Mouse (Mus musculus): ENCODE data around the gene Fam151b. TPM values are rescaled to one million over a fixed set of nuclear protein-coding genes. Genes with fewer than 3 reads are reported as not detected.

The Fam151b gene
- polyA plus RNA-seq, 2 experiments, result 0.43 to 4.2 TPM

- Histone ChIP-seq H3K27ac (replicated peaks; ENCODE audit: low read depth, low read length) (no peak overlapping the region), H3K4me2 (replicated peaks; ENCODE audit: low read depth, low read length, severe bottlenecking) (no peak overlapping the region), H3K9me3 (ENCODE audit: control insufficient read depth, low read length) (no peaks in the 10 kb centered on the region), H3K9ac (ENCODE audit: low read depth, low read length, severe bottlenecking) (no peak overlapping the region), H3K4me3 (replicated peaks; ENCODE audit: low read length) (no peak overlapping the region), H3K36me3 (ENCODE audit: control insufficient read depth, insufficient read depth, low read length) (0 out of 2 replicates have a peak, but pooled peaks cover 2% of the 10 kb centered on the region), H3K4me1 (ENCODE audit: control insufficient read depth, insufficient read depth, low read length) (no peaks in the 10 kb centered on the region), H3K27me3 (ENCODE audit: control insufficient read depth, insufficient read depth, low read length) (no peaks in the 10 kb centered on the region)
- no peak for ATAC-seq (ENCODE audit: low FRiP score, low read depth)
- 68% methylated on average over 2 of the region's 2 CpGs for WGBS
- no peak for DNase-seq (ENCODE audit: low spot score)
- no peak for TF ChIP-seq POLR2A (IDR thresholded peaks at IDR 0.05; ENCODE audit: borderline replicate concordance, extremely low read depth, insufficient read depth, insufficient read length)
Measured at GRCm38 (mm10) chr13:92470151-92470550, 13.7 kb downstream of the Fam151b start.

GRCm38 (mm10) chr13:92469381-92469780, 14.4 kb downstream of the Fam151b start:
- H3K4me3 ChIP-seq (replicated peaks; ENCODE audit: low read length), result no peak overlapping the region
- no peaks in the 10 kb centered on the region for H3K27me3 ChIP-seq (ENCODE audit: control insufficient read depth, insufficient read depth, low read length)
- 76% methylated on average over 2 of the region's 2 CpGs for WGBS

GRCm38 (mm10) chr13:92467891-92468290, 15.9 kb downstream of the Fam151b start:
- no peaks in the 10 kb centered on the region for H3K27me3 ChIP-seq (ENCODE audit: control insufficient read depth, insufficient read depth, low read length)
- no peak overlapping the region for H3K4me2 ChIP-seq (replicated peaks; ENCODE audit: low read depth, low read length, severe bottlenecking)
- no peaks in the 10 kb centered on the region for H3K4me1 ChIP-seq (ENCODE audit: control insufficient read depth, insufficient read depth, low read length)
- no peak for TF ChIP-seq POLR2A (IDR thresholded peaks at IDR 0.05; ENCODE audit: borderline replicate concordance, extremely low read depth, insufficient read depth, insufficient read length)
- H3K36me3 ChIP-seq (ENCODE audit: control insufficient read depth, insufficient read depth, low read length), result 0 out of 2 replicates have a peak, but pooled peaks cover 2% of the 10 kb centered on the region
- no peak overlapping the region for H3K9ac ChIP-seq (ENCODE audit: low read depth, low read length, severe bottlenecking)
- DNase-seq (ENCODE audit: low spot score) (no peak), ATAC-seq (ENCODE audit: low FRiP score, low read depth) (no peak)
- WGBS, result 77% methylated on average over 9 of the region's 9 CpGs
- no peaks in the 10 kb centered on the region for H3K9me3 ChIP-seq (ENCODE audit: control insufficient read depth, low read length)
- H3K27ac ChIP-seq (replicated peaks; ENCODE audit: low read depth, low read length), result no peak overlapping the region
- no peak overlapping the region for H3K4me3 ChIP-seq (replicated peaks; ENCODE audit: low read length)

More at GRCm38 (mm10) chr13:92469381-92469780, 14.4 kb downstream of the Fam151b start:
- Histone ChIP-seq H3K4me1 (ENCODE audit: control insufficient read depth, insufficient read depth, low read length) (no peaks in the 10 kb centered on the region), H3K4me2 (replicated peaks; ENCODE audit: low read depth, low read length, severe bottlenecking) (no peak overlapping the region), H3K36me3 (ENCODE audit: control insufficient read depth, insufficient read depth, low read length) (0 out of 2 replicates have a peak, but pooled peaks cover 2% of the 10 kb centered on the region), H3K9me3 (ENCODE audit: control insufficient read depth, low read length) (no peaks in the 10 kb centered on the region), H3K27ac (replicated peaks; ENCODE audit: low read depth, low read length) (no peak overlapping the region), H3K9ac (ENCODE audit: low read depth, low read length, severe bottlenecking) (no peak overlapping the region)
- ATAC-seq (ENCODE audit: low FRiP score, low read depth) (no peak), DNase-seq (ENCODE audit: low spot score) (no peak)
- TF ChIP-seq POLR2A (IDR thresholded peaks at IDR 0.05; ENCODE audit: borderline replicate concordance, extremely low read depth, insufficient read depth, insufficient read length), result no peak

DNA sequence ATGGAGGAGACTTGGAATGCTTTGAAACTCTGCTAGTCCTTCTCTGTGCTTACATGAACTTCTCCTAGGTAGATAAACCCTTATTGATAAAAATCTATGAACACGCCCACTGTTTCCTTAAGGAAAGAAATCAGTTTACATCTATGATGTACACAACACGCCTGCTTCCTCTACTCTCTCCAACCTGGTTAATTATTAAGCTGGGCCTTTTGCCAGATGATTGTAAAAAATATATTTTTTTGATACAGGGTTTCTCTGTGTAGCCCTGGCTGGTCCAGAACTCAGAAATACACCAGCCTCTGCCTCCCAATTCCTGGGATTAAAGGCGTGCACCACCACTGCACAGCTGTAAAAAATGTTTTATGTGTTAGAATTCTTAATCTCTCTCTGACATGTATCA, 19.1 kb downstream of the Fam151b start:
- Histone ChIP-seq H3K36me3 (ENCODE audit: control insufficient read depth, insufficient read depth, low read length) (0 out of 2 replicates have a peak, but pooled peaks cover 2% of the 10 kb centered on the region), H3K27ac (replicated peaks; ENCODE audit: low read depth, low read length) (no peak overlapping the region), H3K4me2 (replicated peaks; ENCODE audit: low read depth, low read length, severe bottlenecking) (no peak overlapping the region), H3K4me3 (replicated peaks; ENCODE audit: low read length) (no peak overlapping the region), H3K9me3 (ENCODE audit: control insufficient read depth, low read length) (no peaks in the 10 kb centered on the region), H3K9ac (ENCODE audit: low read depth, low read length, severe bottlenecking) (no peak overlapping the region), H3K27me3 (ENCODE audit: control insufficient read depth, insufficient read depth, low read length) (no peaks in the 10 kb centered on the region), H3K4me1 (ENCODE audit: control insufficient read depth, insufficient read depth, low read length) (no peaks in the 10 kb centered on the region)
- no peak for TF ChIP-seq POLR2A (IDR thresholded peaks at IDR 0.05; ENCODE audit: borderline replicate concordance, extremely low read depth, insufficient read depth, insufficient read length)
- 79% methylated on average over 3 of the region's 3 CpGs for WGBS
- DNase-seq (ENCODE audit: low spot score), result no peak
- no peak for ATAC-seq (ENCODE audit: low FRiP score, low read depth)

DNA sequence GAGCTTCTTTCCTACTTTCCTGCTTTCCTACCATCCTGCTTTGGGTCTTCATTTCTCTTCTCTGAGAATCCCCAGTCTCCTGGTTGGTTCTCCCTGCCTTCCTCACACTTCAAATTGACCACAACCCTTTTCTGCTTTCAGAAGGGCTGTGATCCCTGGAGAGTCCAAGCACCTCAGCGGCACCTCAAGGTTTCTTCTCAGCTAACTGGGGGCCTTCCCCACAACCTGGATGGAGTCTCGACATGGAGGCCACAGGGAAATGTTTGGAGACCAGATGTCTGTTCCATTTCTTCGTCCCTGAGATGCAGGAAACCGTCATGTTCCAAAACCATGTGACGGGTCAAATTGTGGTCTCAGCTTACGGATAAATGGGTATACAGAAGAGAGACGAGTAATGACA, 36.9 kb downstream of the Fam151b start:
- ATAC-seq (ENCODE audit: low FRiP score, low read depth) (no peak), DNase-seq (ENCODE audit: low spot score) (no peak)
- Histone ChIP-seq H3K9me3 (ENCODE audit: control insufficient read depth, low read length) (no peaks in the 10 kb centered on the region), H3K27me3 (ENCODE audit: control insufficient read depth, insufficient read depth, low read length) (no peaks in the 10 kb centered on the region), H3K27ac (replicated peaks; ENCODE audit: low read depth, low read length) (no peak overlapping the region), H3K36me3 (ENCODE audit: control insufficient read depth, insufficient read depth, low read length) (no peaks in the 10 kb centered on the region), H3K9ac (ENCODE audit: low read depth, low read length, severe bottlenecking) (no peak overlapping the region), H3K4me2 (replicated peaks; ENCODE audit: low read depth, low read length, severe bottlenecking) (no peak overlapping the region), H3K4me3 (replicated peaks; ENCODE audit: low read length) (no peak overlapping the region), H3K4me1 (ENCODE audit: control insufficient read depth, insufficient read depth, low read length) (no peaks in the 10 kb centered on the region)
- 89% methylated on average over 7 of the region's 7 CpGs for WGBS
- no peak for TF ChIP-seq POLR2A (IDR thresholded peaks at IDR 0.05; ENCODE audit: borderline replicate concordance, extremely low read depth, insufficient read depth, insufficient read length)

DNA sequence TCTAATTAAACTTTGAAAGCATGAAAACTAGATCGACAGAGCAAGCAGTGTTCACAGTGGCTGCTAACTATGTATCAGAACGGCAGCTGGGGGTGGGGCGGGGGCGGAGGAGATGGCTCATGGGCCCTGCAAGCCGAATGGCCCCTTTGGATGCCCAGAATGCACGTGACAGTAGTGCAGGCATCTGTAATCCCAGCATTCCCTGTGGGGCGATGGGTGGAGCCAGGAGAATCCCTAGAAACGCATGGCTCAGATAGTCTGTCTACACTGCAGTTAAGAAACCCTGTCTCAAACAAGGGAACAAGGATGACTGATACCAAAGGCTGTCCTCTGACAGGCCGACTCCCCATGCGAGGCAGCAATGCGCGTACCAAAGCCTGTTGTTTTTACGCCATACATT, 43.5 kb downstream of the Fam151b start:
- Histone ChIP-seq H3K9ac (ENCODE audit: low read depth, low read length, severe bottlenecking) (no peak overlapping the region), H3K4me1 (ENCODE audit: control insufficient read depth, insufficient read depth, low read length) (no peaks in the 10 kb centered on the region), H3K27me3 (ENCODE audit: control insufficient read depth, insufficient read depth, low read length) (no peaks in the 10 kb centered on the region), H3K9me3 (ENCODE audit: control insufficient read depth, low read length) (no peaks in the 10 kb centered on the region), H3K36me3 (ENCODE audit: control insufficient read depth, insufficient read depth, low read length) (no peaks in the 10 kb centered on the region), H3K27ac (replicated peaks; ENCODE audit: low read depth, low read length) (no peak overlapping the region), H3K4me3 (replicated peaks; ENCODE audit: low read length) (no peak overlapping the region), H3K4me2 (replicated peaks; ENCODE audit: low read depth, low read length, severe bottlenecking) (no peak overlapping the region)
- no peak for TF ChIP-seq POLR2A (IDR thresholded peaks at IDR 0.05; ENCODE audit: borderline replicate concordance, extremely low read depth, insufficient read depth, insufficient read length)
- 80% methylated on average over 13 of the region's 13 CpGs for WGBS
- DNase-seq (ENCODE audit: low spot score) (no peak), ATAC-seq (ENCODE audit: low FRiP score, low read depth) (no peak)

All from limb, embryonic 14.5 days (tissue).